Mouse (Mus musculus): ENCODE measurements at regions not wholly inside any gene's neighbourhood (a gene's known extent, or its start where the extent isn't known, plus 50 kb on each side); places are given as distances from the start of the nearest gene placed in this dataset.

- WGBS = 94% methylated on average over 8 of the region's 8 CpGs
- no peak for ATAC-seq (replicated peaks; ENCODE audit: low FRiP score)
Measured at GRCm38 (mm10) chr13:18063677-18064076, 70.5 kb upstream of the Yae1d1 start.

GRCm38 (mm10) chr13:18060265-18060664, 67.1 kb upstream of the Yae1d1 start:
- 68% methylated on average over 2 of the region's 2 CpGs for WGBS
- H3K9me3 ChIP-seq (ENCODE audit: control insufficient read depth, low read length) = no peaks in the 10 kb centered on the region
- no peak overlapping the region for H3K9ac ChIP-seq (ENCODE audit: low read length)
- ATAC-seq (replicated peaks; ENCODE audit: low FRiP score) = no peak
- no peak overlapping the region for H3K4me3 ChIP-seq (ENCODE audit: low read depth, low read length)
- H3K4me1 ChIP-seq (replicated peaks; ENCODE audit: control insufficient read depth, insufficient read depth, low read length) = no peaks in the 10 kb centered on the region
- H3K36me3 ChIP-seq (ENCODE audit: control insufficient read depth, insufficient read depth, low read length) = no peaks in the 10 kb centered on the region
- H3K4me2 ChIP-seq (ENCODE audit: low read depth, low read length, severe bottlenecking) = no peak overlapping the region
- no peak for DNase-seq (ENCODE audit: low spot score)
- no peak overlapping the region for H3K27ac ChIP-seq (ENCODE audit: low read depth, low read length)
- H3K27me3 ChIP-seq (ENCODE audit: control insufficient read depth, insufficient read depth, low read length) = no peaks in the 10 kb centered on the region

More at GRCm38 (mm10) chr13:18063677-18064076, 70.5 kb upstream of the Yae1d1 start:
- no peak overlapping the region for H3K4me3 ChIP-seq (ENCODE audit: low read depth, low read length)
- no peak overlapping the region for H3K27ac ChIP-seq (ENCODE audit: low read depth, low read length)
- H3K27me3 ChIP-seq (ENCODE audit: control insufficient read depth, insufficient read depth, low read length) = no peaks in the 10 kb centered on the region
- H3K36me3 ChIP-seq (ENCODE audit: control insufficient read depth, insufficient read depth, low read length) = no peaks in the 10 kb centered on the region
- no peaks in the 10 kb centered on the region for H3K9me3 ChIP-seq (ENCODE audit: control insufficient read depth, low read length)
- H3K9ac ChIP-seq (ENCODE audit: low read length) = no peak overlapping the region
- H3K4me2 ChIP-seq (ENCODE audit: low read depth, low read length, severe bottlenecking) = no peak overlapping the region
- no peak for DNase-seq (ENCODE audit: low spot score)
- no peaks in the 10 kb centered on the region for H3K4me1 ChIP-seq (replicated peaks; ENCODE audit: control insufficient read depth, insufficient read depth, low read length)

DNA sequence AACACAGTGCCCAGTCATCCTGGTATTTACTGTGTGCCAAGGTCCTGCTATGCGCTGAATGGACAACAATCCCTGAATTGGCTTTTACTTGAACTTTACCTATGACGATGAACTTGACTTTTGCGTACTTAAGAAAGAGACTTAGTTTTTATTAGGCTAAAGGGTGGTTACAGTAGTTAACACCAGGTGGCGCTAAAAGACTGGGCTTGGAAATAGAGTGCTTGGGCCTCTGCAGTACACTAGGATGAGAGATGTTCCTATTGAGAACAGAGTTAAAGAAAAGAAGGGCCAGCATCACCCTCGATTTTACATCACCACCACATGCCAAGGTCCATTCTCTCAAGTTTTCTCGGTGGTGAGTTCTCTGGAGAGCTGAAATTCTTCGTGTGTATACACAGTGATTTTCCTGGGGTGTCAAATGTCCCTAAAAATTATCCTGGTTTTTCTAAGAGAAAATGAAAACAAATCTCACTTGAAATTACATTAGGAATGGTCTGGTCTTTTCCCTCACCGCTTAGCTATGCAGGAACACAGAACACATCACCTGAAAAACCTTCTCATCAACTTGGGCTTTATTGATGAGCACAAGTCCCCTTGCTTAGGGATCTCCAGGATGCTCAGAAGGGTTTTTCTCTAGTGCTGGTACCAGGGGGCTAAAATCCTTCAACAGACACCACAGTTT, 64.2 kb upstream of the Yae1d1 start:
- no peaks in the 10 kb centered on the region for H3K4me1 ChIP-seq (replicated peaks; ENCODE audit: control insufficient read depth, insufficient read depth, low read length)
- no peak overlapping the region for H3K4me3 ChIP-seq (ENCODE audit: low read depth, low read length)
- no peak overlapping the region for H3K9ac ChIP-seq (ENCODE audit: low read length)
- H3K36me3 ChIP-seq (ENCODE audit: control insufficient read depth, insufficient read depth, low read length) = no peaks in the 10 kb centered on the region
- WGBS = 33% methylated on average over 8 of the region's 8 CpGs
- no peak overlapping the region for H3K4me2 ChIP-seq (ENCODE audit: low read depth, low read length, severe bottlenecking)
- DNase-seq (ENCODE audit: low spot score) (peak; percentile 52), ATAC-seq (replicated peaks; ENCODE audit: low FRiP score) (peak; percentile 87)
- H3K27ac ChIP-seq (ENCODE audit: low read depth, low read length) = no peak overlapping the region
- H3K27me3 ChIP-seq (ENCODE audit: control insufficient read depth, insufficient read depth, low read length) = no peaks in the 10 kb centered on the region
- H3K9me3 ChIP-seq (ENCODE audit: control insufficient read depth, low read length) = no peaks in the 10 kb centered on the region

DNA sequence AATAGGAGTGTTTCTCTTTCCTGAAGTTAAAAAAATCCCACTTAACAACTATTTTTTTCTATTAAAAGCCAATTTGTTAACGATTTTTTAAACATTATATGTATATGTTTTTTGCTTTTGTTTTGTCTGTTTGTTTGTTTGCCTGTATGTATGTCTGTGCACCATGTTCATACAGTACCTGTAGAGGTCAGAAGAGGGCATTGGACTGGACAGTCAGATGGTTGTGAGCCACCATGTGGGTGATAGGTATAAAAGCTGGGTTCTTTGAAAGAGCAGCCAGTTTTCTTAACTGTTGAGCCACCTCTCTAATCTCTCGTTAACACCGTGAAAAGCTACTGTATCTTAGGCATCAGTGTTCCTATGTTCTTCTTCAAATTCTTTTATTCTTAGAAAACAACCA, 63.7 kb upstream of the Yae1d1 start:
- no peak for DNase-seq (ENCODE audit: low spot score)
- 70% methylated on average over 3 of the region's 3 CpGs for WGBS
- H3K4me1 ChIP-seq (replicated peaks; ENCODE audit: control insufficient read depth, insufficient read depth, low read length) = no peaks in the 10 kb centered on the region
- H3K27me3 ChIP-seq (ENCODE audit: control insufficient read depth, insufficient read depth, low read length) = no peaks in the 10 kb centered on the region
- ATAC-seq (replicated peaks; ENCODE audit: low FRiP score) = peak; percentile 56; the same call in 1 of the 2 replicates
- no peaks in the 10 kb centered on the region for H3K36me3 ChIP-seq (ENCODE audit: control insufficient read depth, insufficient read depth, low read length)
- no peak overlapping the region for H3K27ac ChIP-seq (ENCODE audit: low read depth, low read length)
- H3K4me2 ChIP-seq (ENCODE audit: low read depth, low read length, severe bottlenecking) = no peak overlapping the region
- no peak overlapping the region for H3K4me3 ChIP-seq (ENCODE audit: low read depth, low read length)
- H3K9me3 ChIP-seq (ENCODE audit: control insufficient read depth, low read length) = no peaks in the 10 kb centered on the region
- H3K9ac ChIP-seq (ENCODE audit: low read length) = no peak overlapping the region

DNA sequence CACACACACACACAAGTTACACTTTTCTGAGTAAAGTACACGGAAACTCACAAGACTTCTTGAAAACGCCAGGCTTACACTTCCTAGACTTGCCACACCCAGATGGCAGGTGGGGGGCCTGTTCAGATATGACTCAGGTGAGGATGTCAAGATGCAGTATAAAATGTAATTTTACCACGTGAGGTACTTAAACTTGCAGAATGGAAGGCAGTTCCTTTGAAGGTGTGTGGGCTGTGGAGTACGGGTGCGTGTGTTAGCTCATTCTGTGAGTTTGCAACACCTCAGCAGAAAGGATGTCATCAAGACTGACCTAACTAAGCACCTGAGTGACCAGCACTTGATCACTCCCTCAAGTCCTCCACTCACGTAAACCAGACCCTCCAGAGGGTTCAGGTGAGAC, 50.0 kb upstream of the Yae1d1 start:
- DNase-seq (ENCODE audit: low spot score) (no peak), ATAC-seq (replicated peaks; ENCODE audit: low FRiP score) (no peak)
- 91% methylated on average over 6 of the region's 6 CpGs for WGBS
- Histone ChIP-seq H3K36me3 (ENCODE audit: control insufficient read depth, insufficient read depth, low read length) (no peaks in the 10 kb centered on the region), H3K4me3 (ENCODE audit: low read depth, low read length) (no peak overlapping the region), H3K9ac (ENCODE audit: low read length) (no peak overlapping the region), H3K9me3 (ENCODE audit: control insufficient read depth, low read length) (no peaks in the 10 kb centered on the region), H3K27ac (ENCODE audit: low read depth, low read length) (no peak overlapping the region), H3K27me3 (ENCODE audit: control insufficient read depth, insufficient read depth, low read length) (no peaks in the 10 kb centered on the region), H3K4me1 (replicated peaks; ENCODE audit: control insufficient read depth, insufficient read depth, low read length) (no peaks in the 10 kb centered on the region), H3K4me2 (ENCODE audit: low read depth, low read length, severe bottlenecking) (no peak overlapping the region)

All from forebrain, embryonic 11.5 days (tissue).